Mouse (Mus musculus): ENCODE measurements around the gene Zfp944.
"Not testable (repeated sequence)": the region's sequence is repeated elsewhere in the genome, so short reads cannot be mapped to it uniquely, and the experiment has no call there.

Zfp944 gene

GRCm38 (mm10) chr17:22361101-22361781 is at the start of gene Zfp944, which contains the start of gene Zfp758:
Gene Zfp944 (minus strand): TSS chr17:22361400.
Gene Zfp758 (plus strand): TSS chr17:22361453.
- DNase-seq (ENCODE audit: low read depth): peak; percentile 65

DNA sequence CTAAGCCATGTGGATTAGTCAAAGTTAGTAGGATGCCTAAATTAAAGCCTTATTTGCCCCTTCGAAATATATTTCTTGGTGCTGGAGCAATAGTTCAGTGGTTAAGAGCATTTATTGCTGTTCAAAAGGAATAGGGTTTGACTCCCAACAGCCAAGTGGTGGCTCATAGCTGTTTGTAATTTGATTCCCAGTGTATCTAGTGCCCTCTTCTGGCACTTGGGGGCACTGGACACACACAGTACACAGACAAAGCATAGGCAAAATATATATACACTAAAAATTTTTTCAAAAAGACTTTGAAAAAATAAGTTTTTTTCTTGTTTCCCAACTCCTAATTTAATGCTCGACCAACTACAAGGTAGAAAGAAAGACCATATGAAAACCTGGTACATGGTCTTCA is 49.6 kb upstream of the Zfp944 start:
- DNase-seq (ENCODE audit: low read depth): peak; percentile 62

DNA sequence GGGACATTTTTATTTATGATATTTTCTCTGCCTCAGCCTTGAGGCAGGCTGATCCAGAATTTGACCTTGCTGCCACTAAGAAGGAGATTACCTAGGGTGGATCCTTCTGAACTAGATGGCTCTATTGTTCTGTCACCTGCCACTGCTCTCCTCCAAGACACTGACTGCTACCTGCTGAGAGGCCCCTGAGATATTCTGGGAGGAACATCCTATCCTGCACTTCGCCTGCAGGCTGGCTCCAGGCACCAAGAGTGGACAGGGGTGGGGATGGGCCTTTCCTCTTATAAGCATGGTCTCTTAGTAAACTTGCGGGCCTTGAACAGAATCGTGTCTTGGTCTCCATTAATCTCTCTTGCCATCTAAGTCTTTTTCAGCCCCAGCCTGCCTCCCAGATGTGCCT is 2.7 kb upstream of the Zfp944 start:
- DNase-seq (ENCODE audit: low read depth): no peak

- DNase-seq (ENCODE audit: low read depth): no peak
Observed at GRCm38 (mm10) chr17:22360572-22360971, 628 bp downstream of the Zfp944 start.

DNA sequence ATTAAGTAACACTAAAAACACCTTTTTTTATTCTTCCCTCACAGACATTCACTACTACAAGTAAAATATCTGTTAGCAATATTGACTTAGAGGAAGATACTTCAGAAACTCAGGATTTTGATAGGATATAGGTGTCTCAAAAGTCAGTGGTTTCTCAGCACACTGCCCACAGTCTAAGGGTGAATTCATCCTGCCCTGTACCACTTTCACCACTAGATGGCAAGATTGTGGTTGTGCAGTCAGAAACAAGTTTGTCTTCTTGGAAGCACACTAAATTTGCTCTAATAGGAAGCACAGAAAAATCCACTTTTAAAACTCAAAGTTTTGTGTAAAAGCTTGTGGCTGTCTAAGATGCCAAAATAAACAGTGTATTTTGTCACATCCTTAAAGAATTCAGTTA is 8.4 kb downstream of the Zfp944 start:
- peak; percentile 72 for DNase-seq (ENCODE audit: low read depth)

DNA sequence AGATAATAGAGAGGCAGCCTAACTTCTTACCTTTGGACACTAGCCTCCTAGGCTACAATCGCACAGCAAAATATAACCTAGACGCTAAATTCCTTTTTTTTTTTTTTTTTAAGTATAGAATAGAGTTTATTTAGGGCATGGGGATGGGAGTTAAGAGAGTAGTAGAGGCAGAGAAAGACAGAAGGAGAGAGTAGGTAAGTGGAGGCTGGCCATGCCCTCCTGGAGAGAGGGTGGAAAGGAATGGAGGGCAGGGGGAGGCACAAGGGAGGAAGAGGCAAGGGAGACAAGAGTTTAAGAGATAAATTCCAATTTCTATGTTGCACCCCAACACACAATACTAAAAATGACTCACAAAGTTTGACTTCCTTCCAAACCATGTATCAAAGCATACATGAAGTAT is 46.0 kb downstream of the Zfp944 start:
- DNase-seq (ENCODE audit: low read depth): not testable (repeated sequence)

DNA sequence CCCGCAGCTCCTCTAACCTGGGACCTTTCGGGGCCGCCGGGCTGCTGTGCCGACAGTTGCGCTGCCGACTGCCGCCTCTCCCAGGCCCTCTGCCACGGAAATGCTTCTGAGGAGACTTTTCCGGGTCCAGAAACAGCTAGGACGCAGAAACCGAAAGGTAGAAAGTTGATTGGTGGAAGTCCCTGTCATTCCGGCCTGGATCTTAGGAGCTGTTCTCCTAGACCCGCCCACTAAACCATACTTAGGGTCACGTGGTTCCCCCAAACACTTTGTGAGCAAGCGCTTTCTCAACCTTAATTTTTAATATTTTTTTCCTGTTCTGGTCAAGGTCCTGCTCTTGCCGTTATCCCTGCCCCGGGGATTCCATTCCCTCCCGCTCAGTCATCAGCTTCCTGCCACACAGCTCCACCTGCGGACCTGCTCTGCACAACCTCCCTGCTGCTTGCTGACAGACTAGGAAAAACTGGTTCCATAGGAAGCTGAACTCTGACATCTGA is 46.4 kb downstream of the Zfp944 start, which contains the start of gene CT030661.1:
CT030661.1 (minus strand) TSS at position 108 of the 497 bp plus-strand sequence.
- peak; percentile 89 for DNase-seq (ENCODE audit: low read depth)

GRCm38 (mm10) chr17:22314219-22314618 is 47.0 kb downstream of the Zfp944 start:
- DNase-seq (ENCODE audit: low read depth): not testable (repeated sequence)

Measured in naive thymus-derived CD4-positive, alpha-beta T cell, adult 2 months (primary cell).